Mouse (Mus musculus): Measurements from ENCODE around the gene Isoc2b. TPM values are rescaled to one million over a fixed set of nuclear protein-coding genes. Genes with fewer than 3 reads are reported as not detected.
A peak's percentile ranks its signal among the peaks of the same experiment; 100 is the strongest.
"Not testable (repeated sequence)": the region's sequence is repeated elsewhere in the genome, so short reads cannot be mapped to it uniquely, and the experiment has no call there.

Isoc2b gene
- total RNA-seq (2021) = 1 to 10 TPM; 6.0 to 8.2 TPM
- long read RNA-seq, experiment 1, partial matches to known transcripts = 0 of 2 reads
- long read RNA-seq, experiment 1, other reads (novel, unspliced or antisense) = 2 of 2 reads
- long read RNA-seq, experiment 2, transcript Isoc2b-201 (6 exons, 1,080 nt) = major isoform, 6 of 7 reads
- long read RNA-seq, experiment 2, partial matches to known transcripts = 0 of 7 reads
- long read RNA-seq, experiment 2, other reads (novel, unspliced or antisense) = 1 of 7 reads

DNA sequence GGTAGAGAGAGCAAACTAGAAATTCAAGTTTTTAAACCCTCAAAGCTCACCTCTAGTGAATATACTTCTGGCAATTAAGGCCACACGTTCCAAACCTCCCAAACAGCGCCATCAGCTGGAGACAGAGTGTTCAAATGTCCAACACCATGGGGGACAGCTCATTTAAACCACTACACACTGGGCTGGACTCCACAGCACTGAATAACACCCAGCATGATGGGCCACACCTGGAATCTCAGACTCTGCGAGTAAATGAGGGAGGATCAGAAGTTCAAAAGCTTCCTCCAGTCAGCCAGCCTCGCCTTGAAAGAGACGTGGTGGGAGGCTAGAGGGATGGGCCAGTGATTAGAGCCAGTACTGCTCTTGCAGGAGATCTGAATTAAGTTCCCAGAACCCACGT lies at the start of gene Isoc2b:
Gene Isoc2b, minus strand, starts transcription at position 126 of the 400 bp plus-strand sequence.
- no peak for DNase-seq (ENCODE audit: low spot score)

DNA sequence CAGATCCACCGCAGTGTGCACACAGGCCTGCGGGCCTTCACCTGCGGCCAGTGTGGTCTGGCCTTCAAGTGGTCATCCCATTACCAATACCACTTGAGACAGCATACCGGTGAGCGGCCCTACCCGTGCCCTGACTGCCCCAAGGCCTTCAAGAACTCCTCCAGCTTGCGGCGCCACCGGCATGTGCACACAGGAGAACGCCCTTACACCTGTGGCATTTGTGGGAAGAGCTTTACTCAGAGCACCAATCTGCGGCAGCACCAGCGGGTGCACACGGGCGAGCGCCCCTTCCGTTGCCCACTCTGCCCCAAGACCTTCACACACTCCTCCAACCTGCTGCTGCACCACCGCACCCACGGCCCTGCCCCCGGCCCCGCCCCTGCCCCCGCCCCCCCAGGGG lies 49.0 kb upstream of the Isoc2b start:
- DNase-seq (ENCODE audit: low spot score) = no peak

DNA sequence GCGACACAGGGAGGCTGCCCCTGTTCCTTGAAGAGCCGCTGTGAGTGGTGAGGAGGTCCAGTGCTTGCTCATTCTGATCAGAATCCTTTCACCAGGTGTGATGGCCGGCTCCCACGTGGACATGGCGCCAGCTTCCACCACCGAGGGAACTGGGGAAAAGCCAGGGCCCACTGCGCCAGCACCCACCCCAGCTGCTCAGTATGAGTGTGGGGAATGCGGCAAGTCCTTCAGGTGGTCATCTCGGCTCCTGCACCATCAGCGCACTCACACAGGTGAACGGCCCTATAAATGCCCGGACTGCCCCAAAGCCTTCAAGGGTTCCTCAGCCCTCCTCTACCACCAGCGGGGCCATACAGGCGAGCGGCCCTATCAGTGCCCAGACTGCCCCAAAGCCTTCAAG lies 48.6 kb upstream of the Isoc2b start:
- DNase-seq (ENCODE audit: low spot score) = no peak

DNA sequence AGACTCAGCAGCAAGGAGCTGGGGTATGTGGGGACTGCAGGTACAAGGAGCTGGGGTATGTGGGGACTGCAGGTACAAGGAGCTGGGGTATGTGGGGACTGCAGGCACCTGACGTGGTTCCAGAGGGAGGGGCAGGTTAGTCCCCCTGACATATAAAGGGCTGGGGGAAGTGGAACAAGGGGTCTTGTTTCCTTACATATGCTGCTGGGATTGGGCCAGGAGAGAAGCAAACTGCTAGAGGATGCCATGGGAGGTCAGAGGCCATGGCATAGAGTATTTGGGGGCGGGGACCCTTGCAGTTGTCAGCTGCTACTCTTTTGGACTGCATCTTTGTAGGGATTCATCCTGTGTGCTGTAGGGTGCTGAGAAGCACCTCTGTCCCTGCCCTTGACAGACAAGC lies 47.4 kb upstream of the Isoc2b start:
- no peak for DNase-seq (ENCODE audit: low spot score)

DNA sequence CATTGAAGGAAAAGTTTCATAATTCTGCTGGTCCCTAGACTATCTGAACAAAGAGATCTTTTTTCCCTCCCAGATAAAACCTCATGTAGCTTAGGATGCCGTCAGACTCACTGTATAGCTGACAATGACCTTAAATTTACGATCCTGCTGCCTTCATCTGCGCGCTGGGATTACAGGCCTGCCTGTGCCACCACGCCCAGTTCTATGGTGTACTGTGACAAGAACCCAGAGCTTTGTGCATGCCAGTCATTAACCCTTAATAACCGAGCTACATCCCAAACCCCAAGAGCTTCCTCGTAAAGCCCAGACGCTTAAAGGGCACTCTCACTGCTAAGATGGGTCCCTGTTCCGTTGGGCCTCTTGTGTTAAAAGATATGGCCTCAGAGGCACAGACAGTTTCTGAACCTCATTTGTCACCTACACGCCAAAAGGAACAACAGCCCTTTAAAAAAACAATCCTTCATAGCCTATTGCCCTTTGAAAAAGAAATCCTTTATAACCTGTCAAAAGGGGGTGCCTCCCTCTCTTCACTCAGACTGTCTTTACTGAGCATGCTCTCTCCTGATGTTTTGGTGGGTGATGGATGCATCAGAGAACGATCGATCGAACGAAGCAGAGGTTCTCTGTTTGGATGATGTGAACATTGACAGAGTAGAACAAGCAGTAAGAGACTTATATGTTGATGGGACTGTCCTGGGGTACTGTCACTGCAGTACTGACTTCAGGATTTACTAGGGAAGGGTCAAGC lies 45.8 kb upstream of the Isoc2b start:
- DNase-seq (ENCODE audit: low spot score) = no peak

DNA sequence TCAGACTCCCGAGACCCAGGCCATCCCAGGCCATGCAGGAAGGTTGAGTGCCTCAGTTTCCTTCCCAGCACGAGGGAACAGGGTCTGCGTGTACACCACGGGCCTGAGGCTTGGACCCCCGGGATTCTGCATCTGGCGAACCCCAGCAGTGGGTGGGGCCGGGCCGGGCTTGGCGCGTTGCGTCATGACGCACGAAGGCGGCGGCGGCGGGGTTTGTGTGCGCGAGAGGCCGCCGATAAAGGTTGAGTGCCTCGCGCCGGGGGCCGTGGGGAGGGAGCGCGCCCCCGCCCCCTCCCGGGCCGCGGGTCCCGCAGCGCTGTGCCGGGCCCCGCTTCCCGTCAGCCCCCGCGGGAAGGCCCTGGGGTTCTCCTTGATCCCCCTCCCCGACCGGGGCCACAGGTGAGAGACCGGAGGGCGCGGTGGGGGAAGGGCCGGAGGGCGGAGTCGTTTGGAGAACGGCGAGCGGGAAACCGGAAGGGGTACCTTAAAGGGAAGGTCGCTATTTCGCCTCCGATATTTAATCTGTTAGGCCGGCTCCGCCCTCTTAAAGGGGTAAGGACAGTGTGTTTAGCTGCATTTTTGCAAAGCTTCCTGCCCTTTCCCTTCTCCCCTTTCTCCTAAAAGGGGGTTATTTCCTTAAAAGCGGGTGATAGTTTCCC lies 45.1 kb upstream of the Isoc2b start, which contains the start of gene Zfp628:
Gene Zfp628, plus strand, starts transcription at position 211 of the 659 bp plus-strand sequence.
- peak; percentile 96 for DNase-seq (ENCODE audit: low spot score)

DNA sequence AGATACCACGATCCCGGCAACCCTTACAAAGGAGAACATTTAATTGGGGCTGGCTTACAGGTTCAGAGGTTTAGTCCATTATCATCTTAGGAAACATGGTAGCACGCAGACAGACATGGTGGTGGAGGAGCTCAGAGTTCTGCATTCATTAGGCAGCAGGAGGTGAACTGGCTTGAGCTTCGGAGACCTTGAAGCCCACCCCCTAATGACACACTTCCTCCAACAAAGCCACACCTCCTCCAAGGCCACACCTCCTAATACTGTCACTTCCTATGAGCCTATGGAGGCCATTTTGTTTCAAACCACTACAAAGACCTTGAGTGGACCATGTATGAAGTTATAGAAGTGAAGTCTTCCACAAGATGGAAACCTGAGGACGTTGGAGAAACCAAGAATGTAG lies 42.2 kb upstream of the Isoc2b start:
- no peak for DNase-seq (ENCODE audit: low spot score)

DNA sequence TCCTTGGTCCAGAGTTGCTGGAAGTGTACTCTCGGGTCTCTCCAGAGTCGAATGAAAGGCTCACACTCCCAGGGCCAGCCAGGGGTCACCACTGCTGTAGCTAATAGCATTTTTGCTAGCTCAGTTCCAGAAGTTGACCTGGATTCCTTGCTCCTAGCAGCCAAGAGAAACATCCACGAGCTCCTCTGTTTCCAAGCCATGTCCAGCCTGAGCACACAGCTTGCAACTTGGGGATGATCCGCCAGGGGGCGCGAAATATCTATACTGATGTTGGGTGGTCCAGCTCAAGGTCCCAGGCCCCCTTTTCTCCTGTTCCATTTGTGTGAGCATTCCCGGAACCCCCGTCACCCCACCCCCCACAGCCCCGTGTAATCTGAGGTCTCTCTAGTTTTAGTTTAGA lies 41.5 kb upstream of the Isoc2b start:
- peak; percentile 56 for DNase-seq (ENCODE audit: low spot score)

DNA sequence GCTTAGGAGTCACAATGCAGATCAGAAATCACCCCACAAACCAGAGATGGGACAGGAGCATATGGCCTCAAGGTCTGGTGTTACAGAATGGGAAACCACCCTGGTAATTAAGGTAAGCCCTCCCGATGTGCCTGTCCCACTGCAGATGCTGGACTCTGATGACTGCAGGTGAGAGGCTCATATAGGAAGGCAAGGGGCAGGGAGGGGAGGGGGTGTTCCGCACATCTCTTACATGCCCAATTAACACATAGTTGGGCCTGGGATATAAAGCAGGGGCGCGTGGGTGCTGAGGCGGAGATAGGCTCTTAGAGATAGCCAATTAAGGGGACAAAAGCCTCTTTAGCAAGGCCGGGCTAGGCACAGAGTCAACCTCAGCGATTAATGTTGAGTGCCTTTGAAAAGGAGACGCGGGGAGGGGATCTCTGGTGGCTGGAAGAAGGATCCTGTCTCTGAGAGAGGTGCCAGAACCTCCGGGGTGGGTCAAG lies 36.5 kb upstream of the Isoc2b start, which contains the start of gene Gm36210:
Gene Gm36210, minus strand, starts transcription at position 51 of the 485 bp plus-strand sequence.
- DNase-seq (ENCODE audit: low spot score) = no peak

DNA sequence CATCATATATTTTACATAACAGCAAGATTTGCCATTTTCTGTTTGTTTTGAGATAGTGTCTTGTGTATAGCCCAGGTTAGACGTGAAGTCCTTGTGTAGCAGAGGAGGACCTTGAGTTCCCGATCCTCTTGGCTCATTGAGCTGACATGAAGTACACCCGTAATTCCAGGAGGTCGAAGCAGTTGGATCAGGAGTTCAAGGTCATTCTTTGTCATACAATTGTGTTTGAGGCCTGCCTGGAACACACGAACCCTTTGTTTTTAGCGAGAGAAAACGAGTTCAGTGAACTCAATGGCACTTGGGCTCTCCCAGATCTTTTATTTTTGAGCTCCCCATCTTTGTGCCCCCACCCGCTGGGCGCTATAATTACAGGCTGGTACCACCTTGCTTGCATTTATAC lies 32.3 kb upstream of the Isoc2b start:
- no peak for DNase-seq (ENCODE audit: low spot score)

DNA sequence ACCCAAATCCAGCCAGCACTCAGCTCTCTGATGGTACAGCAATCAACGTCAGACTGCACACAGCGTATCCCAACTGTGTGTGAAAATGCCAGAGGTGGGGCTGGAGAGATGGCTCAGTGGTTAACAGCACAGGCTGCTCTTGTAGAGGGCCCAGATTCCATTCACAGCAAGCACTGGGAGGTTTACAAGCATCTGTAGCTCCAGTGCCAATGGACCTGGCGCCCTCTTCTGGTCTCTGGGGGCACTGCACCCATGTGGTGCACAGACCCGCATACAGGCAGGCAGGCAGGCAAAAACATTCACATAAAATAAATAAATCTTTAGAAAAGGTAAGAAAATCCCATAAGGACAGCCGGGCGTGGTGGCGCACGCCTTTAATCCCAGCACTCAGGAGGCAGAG lies 31.1 kb upstream of the Isoc2b start:
- no peak for DNase-seq (ENCODE audit: low spot score)

DNA sequence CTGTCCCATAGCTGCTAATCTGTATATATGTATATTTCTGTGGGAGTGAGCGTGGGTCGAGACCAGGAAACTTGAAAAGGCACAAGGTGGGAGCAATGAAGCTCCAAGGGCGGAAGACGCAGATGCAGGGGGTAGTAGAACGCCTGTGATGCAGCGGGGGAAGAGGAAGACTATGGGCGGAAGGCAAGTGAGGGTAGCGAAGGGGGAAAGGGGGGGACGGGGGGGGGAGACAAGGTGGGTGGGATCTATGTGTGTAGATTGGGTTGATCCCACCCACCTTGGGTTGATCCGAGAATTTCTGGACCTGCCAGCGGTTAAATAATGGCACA lies 30.4 kb upstream of the Isoc2b start:
- DNase-seq (ENCODE audit: low spot score) = no peak

DNA sequence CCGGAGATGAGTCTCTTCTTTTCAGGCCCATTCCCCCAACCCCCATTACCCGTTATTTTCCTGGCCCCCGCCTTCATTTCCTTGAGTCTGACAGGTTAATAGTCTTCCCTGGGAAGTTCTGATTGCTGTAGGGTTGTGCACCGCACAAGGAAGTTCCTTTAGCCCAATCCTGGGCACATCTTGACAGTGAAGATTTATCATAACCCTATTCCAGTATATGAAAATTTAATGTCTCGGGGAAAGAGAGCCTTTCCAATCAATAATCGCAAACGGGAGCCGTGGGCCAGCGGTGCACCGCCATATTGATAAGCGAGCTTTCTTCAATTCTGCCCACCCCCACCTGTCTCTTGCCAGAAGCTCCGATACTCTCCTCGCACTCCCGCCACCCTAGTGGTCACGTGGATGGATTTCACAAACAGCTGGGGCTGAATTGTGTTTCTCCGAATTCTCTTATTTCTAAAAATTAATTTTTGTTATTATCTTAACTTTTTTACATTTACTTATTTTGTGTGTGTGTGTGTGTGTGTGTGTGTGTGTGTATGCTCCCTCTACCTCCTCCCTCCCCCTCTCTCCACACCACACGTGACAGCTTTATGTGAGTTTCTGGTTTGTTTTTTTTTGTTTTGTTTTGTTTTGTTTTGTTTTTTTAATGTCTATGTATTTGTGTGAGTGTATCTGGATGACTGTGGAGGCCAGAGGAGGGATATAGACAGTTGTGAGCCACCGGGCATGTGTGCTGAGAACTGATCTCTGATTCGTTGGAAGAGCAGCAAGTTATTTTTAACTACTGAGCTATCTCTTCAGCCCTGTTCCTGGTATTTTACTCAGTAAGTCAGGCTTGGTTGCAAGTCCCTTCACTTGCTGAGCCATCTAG lies 29.8 kb upstream of the Isoc2b start:
- peak; percentile 36 for DNase-seq (ENCODE audit: low spot score)

DNA sequence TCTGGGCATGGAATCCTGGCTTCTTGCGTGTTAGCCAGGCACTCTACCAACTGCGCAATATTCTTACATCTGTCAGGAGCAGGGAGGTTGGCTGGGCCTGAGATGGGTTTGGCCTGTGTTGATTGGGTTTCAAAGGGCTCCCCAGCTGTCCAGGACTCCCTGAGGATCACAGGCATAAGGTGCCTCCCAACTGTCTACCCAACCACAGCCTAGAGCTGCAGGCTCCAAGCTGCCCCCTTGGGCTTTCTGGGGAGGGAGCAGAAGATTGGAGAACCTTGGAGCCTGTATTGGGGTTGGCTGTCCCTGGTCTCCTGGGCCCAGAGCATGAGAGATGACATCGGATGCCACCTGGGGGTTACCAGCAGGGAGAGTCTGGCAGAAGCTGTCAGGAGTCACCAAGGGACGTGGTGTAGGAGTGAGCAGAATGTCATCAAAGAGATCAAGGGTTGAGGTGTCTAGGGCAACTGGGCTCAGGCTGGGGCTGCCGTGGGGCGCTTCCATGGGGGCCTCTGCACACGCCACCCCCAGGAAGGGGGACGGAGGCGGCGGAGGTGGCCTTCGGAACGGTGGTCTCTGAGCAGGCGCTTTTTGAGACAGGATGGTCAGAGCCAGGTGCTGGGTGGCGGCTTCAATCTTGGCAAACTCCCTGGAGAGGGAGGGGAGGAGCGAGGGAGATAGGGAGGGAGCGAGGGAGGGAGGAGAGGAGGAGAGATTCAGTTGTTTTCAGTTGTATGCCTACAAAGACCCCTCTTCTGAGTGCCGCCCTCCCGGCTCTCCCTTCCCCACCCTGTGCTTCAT lies 29.0 kb upstream of the Isoc2b start:
- DNase-seq (ENCODE audit: low spot score) = no peak

DNA sequence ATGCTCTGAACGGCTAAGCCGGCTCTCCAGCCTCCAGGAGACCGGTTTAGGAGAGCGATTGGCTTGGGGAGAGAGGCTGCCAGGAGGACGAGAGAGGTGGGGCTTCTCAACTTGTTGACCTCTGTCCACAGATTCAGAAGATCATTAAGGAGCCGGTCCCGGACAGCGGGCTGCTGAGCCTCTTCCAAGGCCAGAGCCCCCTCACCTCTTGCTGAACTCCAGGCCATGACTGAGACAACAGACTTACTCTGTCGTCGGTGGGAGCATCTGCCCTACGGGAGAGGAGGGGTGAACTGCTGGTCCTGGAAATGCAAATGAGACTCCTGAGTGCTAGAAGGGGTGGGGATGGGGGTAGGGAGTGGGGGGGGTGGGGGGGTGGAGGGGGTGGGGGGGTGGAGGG lies 25.1 kb upstream of the Isoc2b start:
- no peak for DNase-seq (ENCODE audit: low spot score)

DNA sequence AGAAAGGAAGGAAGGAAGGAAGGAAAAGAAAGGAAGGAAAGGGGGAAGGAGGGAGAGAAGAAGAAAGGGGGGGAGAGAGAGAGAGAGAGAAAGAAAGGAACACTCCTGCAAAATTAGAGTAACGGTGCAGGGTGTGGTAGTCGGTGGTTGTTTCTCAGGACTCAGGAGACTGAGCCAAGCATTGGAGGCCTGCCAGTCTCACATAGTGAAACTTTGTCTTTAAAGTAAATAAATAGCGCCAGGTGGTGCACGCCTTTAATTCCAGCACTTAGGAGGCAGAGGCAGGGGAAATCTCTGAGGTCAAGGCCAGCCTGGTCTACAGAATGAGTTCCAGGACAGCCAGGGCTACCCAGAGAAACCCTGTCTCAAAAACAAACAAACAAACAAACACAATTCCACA lies 16.6 kb upstream of the Isoc2b start:
- no peak for DNase-seq (ENCODE audit: low spot score)

DNA sequence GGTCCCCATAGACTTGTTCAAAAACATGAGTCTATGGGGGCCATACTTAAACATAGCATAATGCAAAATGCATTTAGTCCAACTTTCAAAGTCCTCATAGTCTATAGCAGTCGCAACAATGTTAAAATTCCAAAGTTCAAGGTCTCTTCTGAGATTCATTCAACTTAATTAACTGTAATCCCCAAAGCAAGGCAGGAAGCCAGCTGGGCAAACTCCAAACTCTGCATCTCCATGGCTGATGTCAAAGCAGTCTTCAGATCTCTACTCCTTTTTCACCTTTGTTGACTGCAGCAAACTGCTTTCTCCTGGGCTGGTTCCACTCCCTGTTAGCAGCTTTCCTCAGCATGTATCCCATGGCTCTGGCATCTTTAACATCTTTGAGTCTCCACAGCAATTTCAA lies 9.0 kb upstream of the Isoc2b start:
- not testable (repeated sequence) for DNase-seq (ENCODE audit: low spot score)

DNA sequence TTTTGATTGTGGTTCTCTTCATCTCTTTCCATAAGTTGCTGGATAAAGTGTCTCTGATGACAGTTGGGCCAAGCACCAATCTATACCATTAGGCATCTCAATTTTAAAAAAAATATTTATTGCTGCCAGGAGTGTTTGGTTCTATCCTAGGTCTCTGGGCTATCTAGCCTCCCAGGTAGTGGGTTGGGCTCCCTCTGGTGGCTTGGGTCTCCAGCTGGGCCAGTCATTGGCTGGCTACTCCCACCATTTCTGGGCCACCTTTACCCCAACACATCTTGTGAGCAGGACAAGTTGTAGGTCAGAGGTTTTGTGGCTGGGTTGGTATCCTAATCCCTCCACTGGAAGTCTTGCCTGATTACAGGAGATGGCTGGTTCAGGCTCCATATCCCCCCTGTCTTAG lies 8.1 kb upstream of the Isoc2b start:
- DNase-seq (ENCODE audit: low spot score) = no peak

DNA sequence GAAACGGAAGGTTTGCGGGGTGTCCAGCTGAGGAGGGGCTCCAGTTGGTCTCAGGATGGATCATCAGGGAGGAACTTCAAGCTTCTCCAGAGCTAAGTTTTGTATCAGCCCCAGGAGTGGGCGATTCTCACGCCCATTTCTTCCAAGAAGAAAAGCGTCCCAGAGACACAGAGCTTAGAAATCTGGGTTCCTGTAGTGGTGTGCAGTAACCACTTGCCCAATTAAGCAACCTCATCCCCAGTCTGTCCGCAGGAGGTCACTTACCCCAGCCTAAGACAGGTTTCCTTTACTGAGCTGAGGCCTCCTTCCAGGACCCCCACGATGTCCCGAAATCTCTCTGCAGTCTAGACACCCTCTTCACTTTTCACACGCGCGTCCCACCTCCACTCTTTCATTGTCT lies 7.2 kb upstream of the Isoc2b start:
- no peak for DNase-seq (ENCODE audit: low spot score)

DNA sequence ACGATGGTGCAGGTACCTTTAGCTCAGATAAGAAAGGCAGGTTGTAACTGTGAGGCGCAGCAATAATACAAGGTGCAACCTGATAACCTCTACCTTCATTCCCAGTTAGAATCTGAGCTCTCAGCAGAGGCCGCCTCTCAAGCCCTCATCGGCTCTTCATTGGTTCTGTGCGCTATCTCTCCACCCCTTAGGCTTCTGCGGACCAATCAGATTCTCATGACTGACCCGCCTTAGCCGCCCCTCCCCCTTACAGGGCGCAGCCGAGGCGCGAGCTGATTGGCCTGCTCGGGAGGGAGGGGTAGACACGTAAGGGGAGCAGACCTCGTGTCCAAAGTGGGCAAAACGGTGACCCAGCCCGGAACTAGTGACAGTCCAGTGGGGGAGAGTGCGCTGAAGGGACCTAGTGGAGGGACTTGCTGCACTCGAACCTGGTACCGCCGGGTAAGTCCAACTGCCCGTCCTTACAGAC lies 6.7 kb upstream of the Isoc2b start, which contains the start of gene Isoc2a:
Gene Isoc2a, plus strand, starts transcription at position 401 of the 469 bp plus-strand sequence.
- DNase-seq (ENCODE audit: low spot score) = peak; percentile 91
